Comparison of ENCODE assay signal across 9 mouse cellular contexts in the genomic region with DNA sequence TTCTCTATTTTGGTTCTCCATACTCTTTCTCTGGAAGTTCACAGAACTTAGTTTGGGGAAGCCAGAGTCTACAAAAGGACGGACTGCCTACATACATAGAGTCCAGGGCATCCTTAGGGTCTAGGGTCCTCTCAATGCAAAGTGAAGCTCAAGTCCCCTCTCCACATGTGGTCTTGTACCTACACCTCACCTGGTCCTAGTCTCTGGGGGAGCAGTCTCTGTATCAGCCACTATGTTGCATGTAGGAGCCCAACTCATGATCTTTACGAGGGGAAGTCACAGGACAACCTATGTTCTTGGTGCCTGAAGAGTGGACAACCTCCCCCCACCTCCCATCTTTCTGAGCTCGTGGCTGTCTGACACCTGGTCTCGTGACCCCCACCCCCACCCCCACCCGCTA. TPM values are rescaled to one million over a fixed set of nuclear protein-coding genes. Genes with fewer than 3 reads are reported as not detected.
DNase-seq lines count a peak whose midpoint lies in the region; ATAC-seq lines count a peak whose summit lies in the region.
"Had no signal": no experiment of that assay in that cellular context is flagged by ENCODE, and none has a peak within 500 bp of the region (broad histone marks: within the 10 kb centered on the region; RNA-seq: fewer than 3 reads in every experiment).

No protein-coding gene starts in this region.

- H3K4me1 ChIP-seq in neural tube, embryonic 11.5 days (ENCODE audit: control insufficient read depth, insufficient read depth, low read length) = no peaks in the 10 kb centered on the region
- peaks cover 21% of the 10 kb centered on the region for H3K4me1 ChIP-seq in hindbrain, embryonic 10.5 days (replicated peaks)

- H3K36me3 ChIP-seq in neural tube, embryonic 11.5 days (ENCODE audit: control insufficient read depth, insufficient read depth, low read length) = no peaks in the 10 kb centered on the region
- H3K36me3 ChIP-seq in hindbrain, embryonic 10.5 days = no peaks in the 10 kb centered on the region

- H3K9ac ChIP-seq in neural tube, embryonic 11.5 days (ENCODE audit: low read length) = no peak overlapping the region

- peak overlapping the region; percentile 47 for H3K4me3 ChIP-seq in neural tube, embryonic 11.5 days (ENCODE audit: low read depth, low read length)
- peak overlapping the region; percentile 73 for H3K4me3 ChIP-seq in hindbrain, embryonic 10.5 days
- H3K4me3 ChIP-seq: heart, adult 2 months had no signal

- H3K27ac ChIP-seq in neural tube, embryonic 11.5 days (ENCODE audit: low read depth, low read length) = no peak overlapping the region
- peak overlapping the region; percentile 90 for H3K27ac ChIP-seq in hindbrain, embryonic 10.5 days
- H3K27ac ChIP-seq: heart, adult 2 months; macrophage had no signal

- no peaks in the 10 kb centered on the region for H3K27me3 ChIP-seq in neural tube, embryonic 11.5 days (ENCODE audit: control insufficient read depth, insufficient read depth, low read length)
- peaks cover 29% of the 10 kb centered on the region for H3K27me3 ChIP-seq in hindbrain, embryonic 10.5 days (ENCODE audit: insufficient read depth, poor library complexity, severe bottlenecking)

- peak; percentile 31; the same call in 1 of the 2 replicates for ATAC-seq in neural tube, embryonic 11.5 days (ENCODE audit: insufficient read depth, low FRiP score, low TSS enrichment)
- ATAC-seq in megakaryocyte, adult 5-6 weeks (ENCODE audit: poor library complexity, severe bottlenecking) = 0 out of 2 replicates have a peak, but pooled peaks have one; percentile 6

- no peaks in the 10 kb centered on the region for H3K9me3 ChIP-seq in neural tube, embryonic 11.5 days (ENCODE audit: control insufficient read depth, low read length)
- H3K9me3 ChIP-seq in hindbrain, embryonic 10.5 days = no peaks in the 10 kb centered on the region

- DNase-seq in neural tube, embryonic 11.5 days (ENCODE audit: low spot score) = no peak
- DNase-seq in neural tube, embryonic 10.5 days (ENCODE audit: extremely low spot score, low spot score) = no peak
- DNase-seq in hindbrain, embryonic 10.5 days (ENCODE audit: low spot score) = no peak
- no peak for DNase-seq in spleen, postnatal 10 days (ENCODE audit: low spot score in 2 of 2)
- no peak for DNase-seq in adrenal gland, adult 8-10 months
- DNase-seq in retina, postnatal 1 day = no peak
- DNase-seq: heart, adult 2 months had no signal

- peak overlapping the region; percentile 91 for H3K4me2 ChIP-seq in neural tube, embryonic 11.5 days (ENCODE audit: low read depth)

- WGBS in neural tube, embryonic 11.5 days = 7% methylated on average over 5 of the region's 5 CpGs
- WGBS in hindbrain, embryonic 10.5 days = 13% methylated on average over 5 of the region's 5 CpGs

RNA-seq across cellular contexts. Expression of a gene that starts 0.4 kb away (rescaled TPM):
- polyA plus RNA-seq in neural tube, embryonic 11.5 days (2014; fragmentation: Nextera tagmentation; extraction: Ambion mirVana) = 0.89 and 1.1 TPM in 2 replicates
- polyA plus RNA-seq in hindbrain, embryonic 10.5 days (2016; fragmentation: Nextera tagmentation; extraction: Ambion mirVana) = 0.46 and 2.0 TPM in 2 replicates
- total RNA-seq in megakaryocyte, adult 5-6 weeks (2015) = 0.45 and 1.2 TPM in 2 replicates
- total RNA-seq in megakaryocyte, adult 5-6 weeks (2017) = 1.7 and 4.1 TPM in 2 replicates
- 1 to 10 TPM in 1 of 4 experiments, under 1 TPM in 3; 0.46 to 3.1 (median 0.55) TPM for total RNA-seq in adrenal gland, adult 8-10 months (2022)
- total RNA-seq: heart, adult 2 months had no signal
- polyA plus RNA-seq: heart, adult 2 months had no signal

RNA-seq across cellular contexts. Expression of a gene that starts 1.0 kb away (rescaled TPM):
- 20.6 and 25.5 TPM in 2 replicates for polyA plus RNA-seq in neural tube, embryonic 11.5 days (2014; fragmentation: Nextera tagmentation; extraction: Ambion mirVana)
- 24.6 and 27.0 TPM in 2 replicates for polyA plus RNA-seq in hindbrain, embryonic 10.5 days (2016; fragmentation: Nextera tagmentation; extraction: Ambion mirVana)
- total RNA-seq in megakaryocyte, adult 5-6 weeks (2015) = 39.6 and 48.4 TPM in 2 replicates
- total RNA-seq in megakaryocyte, adult 5-6 weeks (2017) = 65.4 and 292 TPM in 2 replicates
- total RNA-seq in adrenal gland, adult 8-10 months (2022) = 10 to 100 TPM; 16.9 to 20.0 (median 19.1) TPM
